Mouse (Mus musculus) myocyte (in vitro differentiated cells): ENCODE data around the gene Tnxb. TPM values are rescaled to one million over a fixed set of nuclear protein-coding genes. Genes with fewer than 3 reads are reported as not detected.
A peak's percentile ranks its signal among the peaks of the same experiment; 100 is the strongest.

Experiments
- H3K27me3 ChIP-seq: one replicate; pipeline ENCODE4 v1.6.1; 2011; ENCODE audit not compliant: control insufficient read depth, insufficient read depth, insufficient read length
- H3K36me3 ChIP-seq: one replicate; pipeline ENCODE4 v1.6.1; 2011; ENCODE audit not compliant: control insufficient read depth, insufficient read depth
- H3K4me2 ChIP-seq: one replicate; pipeline ENCODE4 v1.6.1; 2011; ENCODE audit warnings: low read depth, control low read depth
- H3K4me3 ChIP-seq: one replicate; pipeline ENCODE4 v1.5.1; 2011; ENCODE audit warnings: mild to moderate bottlenecking, control low read depth, moderate library complexity
- H3K79me2 ChIP-seq: one replicate; pipeline ENCODE4 v1.6.1; 2011; ENCODE audit not compliant: control insufficient read depth, insufficient read depth
- H3ac ChIP-seq: one replicate; pipeline ENCODE4 v1.6.1; 2011; ENCODE audit not compliant: control insufficient read depth, insufficient read length
- CEBPB ChIP-seq: IDR thresholded peaks from 2 replicates; pipeline ENCODE4 v1.6.1; 2011; ENCODE audit warnings: mild to moderate bottlenecking, moderate library complexity; ENCODE audit not compliant: poor library complexity, insufficient read depth, severe bottlenecking
- E2F4 ChIP-seq: IDR thresholded peaks from one replicate; pipeline ENCODE4 v1.6.1; 2011; ENCODE audit warnings: mild to moderate bottlenecking, control low read depth, moderate library complexity; ENCODE audit not compliant: insufficient read depth
- MAX ChIP-seq: IDR thresholded peaks from one replicate; pipeline ENCODE4 v1.6.1; 2011; ENCODE audit warnings: low read depth, mild to moderate bottlenecking, control low read depth
- MYOD1 ChIP-seq, 3 experiments: IDR thresholded peaks; one replicate each; pipeline ENCODE4 v1.6.1; 2011; ENCODE audit warnings: control low read depth in 2 of 3, low read depth in 2 of 3, mild to moderate bottlenecking in 2 of 3, moderate library complexity in 1 of 3; ENCODE audit not compliant: insufficient read length in 2 of 3, control insufficient read depth in 1 of 3
- MYOG ChIP-seq, 3 experiments: IDR thresholded peaks; one replicate each; pipeline ENCODE4 v1.6.1; 2011; ENCODE audit warnings: control low read depth in 2 of 3, low read depth in 2 of 3, mild to moderate bottlenecking in 2 of 3; ENCODE audit not compliant: insufficient read length in 2 of 3, control insufficient read depth in 1 of 3, insufficient read depth in 1 of 3
- POLR2A ChIP-seq: IDR thresholded peaks from one replicate; pipeline ENCODE4 v1.6.1; 2011; ENCODE audit warnings: low read depth, mild to moderate bottlenecking, control low read depth, moderate library complexity; ENCODE audit not compliant: insufficient read length
- POLR2AphosphoS2 ChIP-seq: IDR thresholded peaks from one replicate; pipeline ENCODE4 v1.6.1; 2011; ENCODE audit warnings: low read depth, control low read depth; ENCODE audit not compliant: insufficient read length
- REST ChIP-seq: IDR thresholded peaks from one replicate; pipeline ENCODE4 v1.6.1; 2011; ENCODE audit warnings: mild to moderate bottlenecking, control low read depth, moderate library complexity; ENCODE audit not compliant: insufficient read depth, insufficient read length
- SRF ChIP-seq: IDR thresholded peaks from one replicate; pipeline ENCODE4 v1.6.1; 2011; ENCODE audit warnings: low read depth; ENCODE audit not compliant: control insufficient read depth, insufficient read length
- TCF12 ChIP-seq: IDR thresholded peaks from one replicate; pipeline ENCODE4 v1.6.1; 2011; ENCODE audit warnings: mild to moderate bottlenecking, control low read depth; ENCODE audit not compliant: poor library complexity, insufficient read depth, severe bottlenecking
- TCF3 ChIP-seq: IDR thresholded peaks from one replicate; pipeline ENCODE4 v1.6.1; 2011; ENCODE audit warnings: low read depth, control low read depth; ENCODE audit not compliant: insufficient read length
- USF1 ChIP-seq: IDR thresholded peaks from one replicate; pipeline ENCODE4 v1.6.1; 2011; ENCODE audit warnings: low read depth, mild to moderate bottlenecking, control low read depth, moderate library complexity
- polyA plus RNA-seq: library from polyadenylated mRNA; unstranded; fragments of >200 nt; fragmentation: generic; extraction: Trizol; gene quantifications from one replicate; pipeline ENCODE4 v1.2.1, GENCODE M21; 2012; ENCODE audit warnings: missing spikeins

The Tnxb gene
- polyA plus RNA-seq, 1 experiment = under 0.01 TPM

DNA sequence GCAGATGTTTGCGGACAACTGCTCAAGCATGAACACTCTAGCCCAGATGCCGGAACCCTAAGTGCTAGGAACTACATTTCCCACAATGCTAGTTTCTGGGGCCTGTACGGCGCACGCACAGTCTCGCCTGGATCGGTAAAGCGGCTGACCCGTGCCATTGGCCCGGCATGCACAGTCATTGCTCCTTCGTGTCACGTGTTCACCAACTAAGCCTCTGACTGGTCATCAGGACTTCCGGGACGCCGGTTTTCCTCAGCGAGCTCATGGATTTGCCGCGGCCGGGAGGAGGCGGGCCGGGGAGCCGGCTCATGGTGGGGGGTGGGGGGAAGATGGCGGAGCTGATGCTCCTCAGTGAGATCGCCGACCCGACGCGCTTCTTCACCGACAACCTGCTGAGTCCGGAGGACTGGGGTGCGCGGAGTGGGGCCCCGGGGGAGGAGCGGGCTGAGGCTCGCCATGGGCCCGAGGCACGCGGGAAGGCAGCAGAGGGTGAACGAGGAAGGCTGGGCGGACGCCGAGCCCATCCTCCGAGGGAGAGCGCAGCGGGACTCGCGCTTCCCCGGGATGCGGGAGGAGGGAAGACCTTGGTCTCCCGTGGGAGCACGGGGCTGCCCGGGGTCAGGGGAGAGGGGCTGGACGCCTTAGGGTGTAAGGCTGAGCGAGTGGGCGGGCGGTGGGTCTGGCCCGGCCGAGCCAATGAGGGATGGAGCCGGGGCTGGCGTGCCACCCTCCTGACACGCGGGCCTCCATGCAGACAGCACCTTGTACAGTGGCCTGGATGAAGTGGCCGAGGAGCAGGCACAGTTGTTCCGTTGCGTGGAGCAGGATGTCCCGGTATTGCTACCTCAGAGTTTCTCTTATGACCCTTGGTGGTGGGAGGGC is 23.2 kb upstream of the Tnxb start, which contains the start of gene Atf6b:
Gene Atf6b, plus strand, starts transcription at position 241 of the 882 bp plus-strand sequence.
- TF ChIP-seq TCF12 (no peak), USF1 (peak; percentile 97), MAX (no peak), POLR2AphosphoS2 (peak; percentile 96), SRF (peak; percentile 53), CEBPB (no peak), TCF3 (no peak), E2F4 (no peak), REST (no peak), MYOD1 (IDR thresholded peaks at IDR 0.05; ENCODE audit: control insufficient read depth in 1 of 3, insufficient read length in 2 of 3, low read depth in 2 of 3) (no peak), POLR2A (peak; percentile 50), MYOG (IDR thresholded peaks at IDR 0.05; ENCODE audit: control insufficient read depth in 1 of 3, insufficient read depth in 1 of 3, insufficient read length in 2 of 3, low read depth in 2 of 3) (peak in 1 of 3 experiments; percentile 36)
- H3K4me3 ChIP-seq = peak within 1 kb of the TSS; percentile 44
- H3K4me2 ChIP-seq = peak within 1 kb of the TSS; percentile 77
- H3K79me2 ChIP-seq = peaks cover 9% of the 10 kb centered on the region
- peaks cover 3% of the 10 kb centered on the region for H3K36me3 ChIP-seq
- no peaks in the 10 kb centered on the region for H3K27me3 ChIP-seq
- peak within 1 kb of the TSS; percentile 39 for H3ac ChIP-seq

GRCm38 (mm10) chr17:34648141-34648890 is 22.0 kb upstream of the Tnxb start:
- peak overlapping the region; percentile 44 for H3K4me3 ChIP-seq
- TF ChIP-seq POLR2AphosphoS2 (no peak), MYOD1 (IDR thresholded peaks at IDR 0.05; ENCODE audit: control insufficient read depth in 1 of 3, insufficient read length in 2 of 3, low read depth in 2 of 3) (no peak), TCF3 (no peak), POLR2A (no peak), MAX (no peak), CEBPB (no peak), USF1 (no peak), REST (no peak), TCF12 (no peak), SRF (no peak), MYOG (IDR thresholded peaks at IDR 0.05; ENCODE audit: control insufficient read depth in 1 of 3, insufficient read depth in 1 of 3, insufficient read length in 2 of 3, low read depth in 2 of 3) (no peak), E2F4 (no peak)

GRCm38 (mm10) chr17:34649106-34649864 is 21.1 kb upstream of the Tnxb start:
- Histone ChIP-seq H3K27me3 (no peaks in the 10 kb centered on the region), H3ac (no peak overlapping the region), H3K36me3 (peaks cover 3% of the 10 kb centered on the region), H3K4me3 (no peak overlapping the region), H3K79me2 (peaks cover 9% of the 10 kb centered on the region), H3K4me2 (no peak overlapping the region)
- TF ChIP-seq TCF12 (no peak), SRF (no peak), MAX (no peak), MYOD1 (IDR thresholded peaks at IDR 0.05; ENCODE audit: control insufficient read depth in 1 of 3, insufficient read length in 2 of 3, low read depth in 2 of 3) (no peak), USF1 (no peak), POLR2AphosphoS2 (no peak), CEBPB (no peak), REST (no peak), TCF3 (no peak), MYOG (IDR thresholded peaks at IDR 0.05; ENCODE audit: control insufficient read depth in 1 of 3, insufficient read depth in 1 of 3, insufficient read length in 2 of 3, low read depth in 2 of 3) (no peak), POLR2A (no peak), E2F4 (no peak)

More at GRCm38 (mm10) chr17:34648141-34648890, 22.0 kb upstream of the Tnxb start:
- Histone ChIP-seq H3ac (no peak overlapping the region), H3K79me2 (peaks cover 9% of the 10 kb centered on the region), H3K36me3 (peaks cover 3% of the 10 kb centered on the region), H3K27me3 (no peaks in the 10 kb centered on the region), H3K4me2 (peak overlapping the region; percentile 77)
